Mouse (Mus musculus) layer of hippocampus, postnatal 36 days (tissue): ENCODE measurements around the gene Zbtb20. TPM values are rescaled to one million over a fixed set of nuclear protein-coding genes. Genes with fewer than 3 reads are reported as not detected.

ENCODE experiments used
- DNase-seq, 2 experiments: peaks; one replicate each; pipeline ENCODE4 v3.0.0; 2022
- total RNA-seq, 2 experiments: library from RNA; stranded (reverse); gene quantifications; 2 replicates each; pipeline ENCODE4 v1.2.3; 2021

Zbtb20 gene
- total RNA-seq, 2 experiments from 2014 or later: 304 to 382 TPM

DNA sequence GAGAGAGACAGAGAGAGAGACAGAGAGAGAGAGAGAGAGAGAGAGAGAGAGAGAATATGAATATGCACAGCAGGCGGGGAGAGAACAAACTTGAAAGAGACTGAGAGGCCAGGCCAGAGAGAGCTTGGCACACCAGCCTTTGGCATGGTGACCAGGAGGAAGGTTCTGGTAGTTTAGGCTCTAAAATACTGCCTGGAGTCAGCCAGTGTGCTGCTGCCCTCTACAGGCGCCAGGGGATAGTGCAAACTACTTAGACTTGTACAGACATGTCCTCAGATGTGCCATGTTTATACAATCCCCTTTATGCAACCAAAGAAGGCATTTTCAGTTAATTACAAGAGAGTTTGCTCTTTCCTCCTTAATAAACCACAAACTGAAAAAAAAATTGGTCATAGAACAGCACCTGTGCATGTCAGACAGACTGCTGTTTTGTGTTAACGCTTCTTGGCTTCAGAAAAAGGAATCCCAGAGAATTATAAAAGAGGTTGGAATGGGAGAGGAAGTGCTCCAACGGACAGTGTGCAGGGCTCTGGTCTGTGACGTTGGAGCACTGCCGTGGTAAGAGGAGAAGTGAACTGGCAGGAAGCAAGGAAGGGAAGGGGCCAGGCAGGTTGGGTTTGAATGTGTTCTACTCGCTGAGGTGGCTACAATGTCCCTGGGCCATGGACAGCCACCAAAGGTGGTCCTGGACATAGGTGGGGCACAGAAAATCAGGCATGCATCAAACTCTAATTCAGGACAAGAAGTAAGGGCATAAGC is 698.5 kb downstream of the Zbtb20 start:
- peak; percentile 88 to 89 for DNase-seq

DNA sequence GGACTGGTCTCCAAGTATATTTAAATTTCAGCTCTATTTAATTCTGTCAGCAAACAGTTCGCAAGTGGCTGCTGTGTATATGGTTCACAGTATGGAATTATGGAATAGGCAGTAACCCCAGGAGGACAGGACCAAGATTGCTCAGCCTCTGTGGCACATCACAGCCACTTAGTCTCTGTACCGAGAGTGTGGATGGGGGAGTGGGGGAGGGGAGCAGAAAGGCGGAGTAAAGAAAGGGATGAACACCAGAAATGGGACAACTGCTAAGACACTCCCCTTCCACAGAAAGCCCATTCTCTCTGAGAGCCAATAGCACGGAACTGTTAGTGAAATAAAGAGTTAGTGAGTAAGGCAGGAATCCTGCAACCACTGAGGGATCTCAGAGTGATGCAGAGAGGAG is 699.4 kb downstream of the Zbtb20 start:
- DNase-seq: no peak

DNA sequence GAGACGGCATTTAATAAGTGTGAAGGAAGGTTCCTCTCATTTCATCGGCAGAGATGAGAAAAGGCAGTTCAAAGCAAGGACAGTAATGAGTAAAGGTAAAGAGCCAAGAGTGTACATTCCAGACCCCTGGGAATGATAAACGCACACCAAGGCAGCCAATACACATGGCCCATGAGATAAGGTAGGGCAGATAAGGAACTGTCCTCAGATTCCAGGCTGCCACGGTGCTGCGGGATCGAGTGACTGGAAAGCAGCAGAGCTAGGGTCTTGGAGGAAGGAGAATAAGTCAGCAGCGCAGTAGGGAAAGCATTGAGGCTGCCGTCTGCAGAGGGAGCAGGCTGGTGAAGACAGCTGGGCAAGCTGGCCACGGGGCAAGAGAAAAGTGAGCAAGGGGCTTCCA is 699.8 kb downstream of the Zbtb20 start:
- peak in 1 of 2 experiments; percentile 28 for DNase-seq

DNA sequence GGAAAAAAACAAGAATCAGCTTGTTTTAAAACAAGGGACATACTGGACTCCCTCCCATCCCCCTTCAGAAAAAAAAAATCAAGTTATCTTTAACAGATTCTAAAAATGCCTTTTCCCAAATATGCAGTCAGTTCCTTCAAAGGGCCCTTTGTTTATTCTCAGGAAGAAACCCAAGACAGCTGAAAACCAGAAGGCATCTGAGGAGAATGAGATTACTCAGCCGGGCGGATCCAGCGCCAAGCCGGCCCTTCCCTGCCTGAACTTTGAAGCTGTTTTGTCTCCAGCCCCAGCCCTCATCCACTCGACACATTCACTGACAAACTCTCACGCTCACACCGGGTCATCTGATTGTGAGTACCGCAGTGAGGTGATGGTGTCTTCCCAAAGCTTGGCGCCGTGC is 701.7 kb downstream of the Zbtb20 start:
- DNase-seq: peak in 1 of 2 experiments; percentile 59

DNA sequence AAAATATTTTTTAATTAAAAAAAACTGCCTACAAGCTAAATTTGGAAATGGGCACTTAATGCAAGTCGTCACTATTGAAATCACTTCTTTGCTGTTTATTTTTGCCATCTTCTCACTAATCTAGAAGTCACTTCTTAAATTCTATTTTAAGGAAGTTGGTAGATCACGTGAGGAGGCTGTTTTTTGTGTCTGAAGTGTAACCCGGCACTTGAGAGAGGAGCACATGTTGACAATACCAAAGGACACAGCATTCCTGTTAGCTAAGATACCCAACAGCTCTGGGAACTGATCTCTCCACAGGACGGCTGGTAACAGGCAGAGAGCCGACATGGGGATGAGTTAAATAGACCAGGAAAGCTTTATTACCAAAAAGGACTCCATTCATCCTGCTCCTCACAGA is 702.7 kb downstream of the Zbtb20 start:
- DNase-seq: no peak

DNA sequence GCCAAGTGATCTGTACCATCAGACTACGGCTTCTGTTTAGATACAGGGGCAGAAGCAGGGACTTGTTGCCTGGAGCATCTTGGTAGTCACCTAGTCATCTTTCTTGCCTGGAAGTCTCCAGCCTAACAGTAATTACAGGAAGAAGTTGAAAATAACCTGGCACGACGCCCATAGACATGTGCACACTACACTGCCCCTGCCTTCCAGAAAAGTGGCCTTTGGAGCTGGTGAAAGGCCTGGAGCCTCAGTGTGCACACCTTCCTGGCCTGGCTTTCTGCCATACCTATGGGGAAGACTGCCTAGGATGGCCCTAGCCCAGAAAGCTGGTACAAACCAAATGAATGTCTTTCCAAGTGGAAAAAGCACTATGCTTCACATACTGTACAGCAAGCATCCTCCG is 703.4 kb downstream of the Zbtb20 start:
- DNase-seq: no peak

DNA sequence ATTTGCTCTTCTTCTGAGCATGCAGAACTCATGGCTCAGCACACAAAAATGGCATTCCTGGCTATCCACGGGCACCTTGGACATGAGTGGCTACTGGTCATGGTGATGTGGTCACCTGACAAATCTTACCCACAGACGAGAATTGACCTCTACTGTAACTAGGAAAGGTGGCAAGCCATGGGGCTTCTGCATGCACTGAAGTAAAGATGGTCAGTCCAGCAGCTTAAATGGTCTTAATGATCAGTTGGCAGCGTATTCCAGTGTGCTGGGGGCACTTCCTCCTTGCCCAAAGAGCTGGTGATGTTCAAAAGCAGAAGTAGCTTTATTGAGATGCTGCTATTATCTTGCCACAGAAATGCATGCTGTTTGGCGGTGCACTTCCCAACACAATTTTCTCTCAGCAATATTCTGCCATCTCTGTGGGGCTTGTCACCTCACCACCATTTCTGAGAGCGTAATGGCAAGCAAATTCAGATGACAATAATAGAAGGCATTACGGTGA is 704.7 kb downstream of the Zbtb20 start:
- DNase-seq: no peak

DNA sequence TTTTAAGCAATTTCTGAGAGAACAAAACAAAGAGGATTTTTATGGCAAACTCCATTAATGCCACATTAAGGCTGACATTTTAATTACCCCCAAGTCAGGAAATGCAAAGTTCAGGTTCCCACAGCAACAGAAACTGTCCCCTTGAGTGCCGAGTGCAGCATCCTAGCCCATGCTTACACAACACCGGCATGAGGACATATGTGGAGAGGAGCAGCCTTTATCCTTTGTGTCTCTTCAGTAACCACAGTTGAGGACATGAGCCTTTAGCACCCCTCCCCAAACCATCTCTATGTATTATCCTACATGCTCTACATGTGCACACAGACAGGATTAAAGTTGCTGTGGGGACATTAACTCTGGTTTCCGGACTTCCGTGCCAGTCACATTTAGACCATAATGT is 705.9 kb downstream of the Zbtb20 start:
- no peak for DNase-seq

DNA sequence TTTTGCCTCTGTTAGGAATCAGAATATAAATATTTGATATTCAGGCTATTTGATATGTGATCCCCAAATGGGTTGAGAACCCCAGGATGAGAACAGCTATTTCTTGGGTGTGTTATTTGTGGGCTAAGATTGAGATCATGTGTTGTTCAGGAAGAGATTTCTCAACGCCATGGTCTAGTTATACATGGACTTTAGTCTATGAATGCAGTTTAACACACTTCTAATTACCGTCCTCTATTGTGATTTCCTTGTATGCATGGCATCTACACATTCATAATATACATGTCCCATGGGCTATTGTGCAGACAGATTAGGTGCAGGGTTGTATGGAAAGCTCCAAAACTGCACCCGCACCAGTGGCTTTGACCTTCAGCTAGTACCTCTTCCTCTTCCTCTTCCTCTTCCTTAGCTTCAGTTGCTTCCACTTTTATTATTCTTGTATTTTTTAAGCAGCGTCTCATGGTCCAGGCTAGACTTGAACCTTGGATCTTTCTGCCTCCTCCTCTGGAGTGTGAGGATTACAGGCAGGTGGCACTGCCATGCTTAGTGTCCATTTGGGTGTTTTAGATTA is 711.3 kb downstream of the Zbtb20 start:
- DNase-seq: no peak

DNA sequence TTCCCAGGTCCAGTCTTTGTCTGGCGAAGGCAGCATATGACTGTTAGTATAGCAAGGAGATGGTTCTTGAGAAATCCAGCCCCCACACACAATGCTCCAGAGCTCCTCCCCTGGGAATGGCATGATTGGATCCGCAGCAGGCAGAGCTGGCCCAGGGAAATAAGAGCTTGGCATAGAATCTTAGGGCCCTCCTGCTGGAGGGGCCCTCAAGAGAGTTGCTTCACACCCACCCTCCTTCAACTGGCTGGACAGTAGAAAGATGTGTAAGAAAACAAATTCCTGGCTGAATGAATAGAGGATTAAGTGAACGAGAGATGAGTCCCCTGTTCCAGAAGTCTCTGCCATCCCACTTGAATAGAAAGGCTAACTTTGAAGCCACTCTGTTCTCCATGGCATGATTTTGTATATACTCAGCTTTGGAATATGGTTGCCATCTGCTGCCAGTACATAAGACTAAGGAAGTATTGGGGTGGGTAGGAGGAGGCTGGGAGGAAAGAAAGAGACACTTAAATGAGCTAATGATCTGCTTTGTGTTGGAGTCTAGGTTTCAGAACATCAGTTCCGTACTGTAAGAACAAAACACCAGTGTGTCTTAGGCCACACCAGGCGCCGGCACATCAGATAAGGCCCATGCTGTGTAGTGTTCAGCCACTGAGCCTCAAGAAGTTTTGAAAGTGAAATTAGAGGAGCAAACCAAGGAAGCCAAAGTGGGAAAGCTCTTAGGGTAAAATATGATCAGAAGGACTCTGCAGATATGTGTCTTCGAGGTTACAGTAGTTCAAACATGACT is 715.2 kb downstream of the Zbtb20 start:
- DNase-seq: no peak

DNA sequence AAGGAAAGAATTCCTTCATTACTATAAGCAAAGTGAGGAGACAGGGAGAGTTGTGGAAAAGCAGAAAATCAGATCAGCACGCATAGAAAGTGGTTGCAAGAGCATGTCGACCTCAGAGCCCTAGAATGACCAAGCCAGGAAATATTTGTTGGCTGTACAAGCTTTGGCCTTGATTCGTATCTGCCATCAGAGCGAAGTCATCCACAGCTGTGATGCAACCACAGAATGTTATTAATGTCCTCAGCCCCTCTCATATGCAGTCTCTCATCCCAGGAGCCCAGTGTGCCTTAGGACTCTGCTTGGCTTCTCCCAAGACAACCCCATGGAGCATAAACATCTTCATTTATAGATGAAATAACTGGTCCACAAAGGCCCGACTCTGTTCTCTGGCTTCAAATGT is 716.4 kb downstream of the Zbtb20 start:
- DNase-seq: no peak

DNA sequence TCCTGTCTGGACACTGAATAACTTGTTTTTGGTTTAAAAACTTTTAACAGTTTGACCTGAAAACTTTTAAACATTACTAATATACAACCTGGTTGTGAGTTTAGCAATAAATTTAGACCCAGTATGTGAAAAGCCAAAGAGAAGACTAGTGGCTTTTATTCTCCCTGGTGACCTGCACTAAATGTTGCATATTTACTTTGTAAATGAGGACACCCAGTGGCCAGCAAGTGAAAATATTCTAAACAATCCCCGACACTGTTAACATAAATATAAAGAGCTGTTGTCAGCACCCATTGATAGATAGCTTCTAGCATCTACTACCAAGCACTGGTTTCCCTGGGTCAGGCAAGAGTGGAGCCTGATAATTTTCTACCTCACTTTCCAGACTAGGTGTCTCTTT is 717.1 kb downstream of the Zbtb20 start:
- DNase-seq: no peak

DNA sequence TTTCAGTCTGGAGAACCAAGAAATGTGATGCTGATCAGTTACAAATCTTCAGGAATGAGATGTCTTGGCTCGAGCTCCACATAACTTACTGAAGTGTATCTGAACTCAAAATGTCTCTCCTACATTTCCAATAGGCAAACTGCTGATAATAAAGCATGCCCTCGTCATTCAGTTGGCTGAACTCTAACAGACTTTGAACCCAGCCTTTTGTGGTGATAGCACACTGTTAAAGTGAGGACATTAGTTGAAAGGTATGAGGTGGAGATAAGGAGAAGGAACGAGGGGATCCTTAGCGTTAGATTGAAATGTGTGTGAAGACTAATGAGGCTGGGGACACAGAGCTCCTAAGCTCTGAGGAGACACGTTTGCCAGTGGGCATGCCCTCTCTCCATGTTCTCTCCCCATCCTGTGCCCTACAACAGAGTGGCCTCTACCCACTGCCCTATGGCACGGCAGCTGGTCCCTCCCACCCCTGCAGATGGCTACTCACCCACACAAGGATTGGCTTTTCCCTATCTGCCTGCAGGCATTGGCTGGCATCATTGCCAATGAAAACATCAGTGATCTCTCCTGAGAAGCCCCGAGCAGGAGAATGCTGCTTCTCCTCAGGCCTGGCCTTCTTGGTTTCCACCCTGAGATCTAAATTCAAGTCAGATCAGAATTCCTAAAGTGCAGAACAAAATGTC is 721.8 kb downstream of the Zbtb20 start:
- DNase-seq: peak; percentile 80 to 82

DNA sequence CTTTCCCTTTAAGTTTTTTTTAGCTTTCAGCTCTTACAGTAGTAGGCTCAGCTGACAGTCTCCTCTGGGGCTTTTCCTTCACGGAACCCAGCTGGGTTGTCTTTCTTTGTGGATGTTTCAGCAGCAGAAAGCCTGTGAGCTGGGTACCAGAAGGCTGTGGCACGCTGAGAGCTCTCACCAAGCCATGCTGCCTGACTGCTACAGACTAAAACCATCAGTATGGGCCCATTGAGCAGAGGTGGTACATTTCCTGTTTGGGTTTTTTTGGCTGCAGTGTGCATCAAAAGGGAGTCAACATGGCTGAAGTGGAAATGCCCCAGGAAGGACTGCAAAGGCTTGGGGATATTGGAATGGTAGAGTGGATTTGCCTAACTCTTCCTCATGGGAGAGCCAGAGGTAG is 724.0 kb downstream of the Zbtb20 start:
- DNase-seq: no peak

DNA sequence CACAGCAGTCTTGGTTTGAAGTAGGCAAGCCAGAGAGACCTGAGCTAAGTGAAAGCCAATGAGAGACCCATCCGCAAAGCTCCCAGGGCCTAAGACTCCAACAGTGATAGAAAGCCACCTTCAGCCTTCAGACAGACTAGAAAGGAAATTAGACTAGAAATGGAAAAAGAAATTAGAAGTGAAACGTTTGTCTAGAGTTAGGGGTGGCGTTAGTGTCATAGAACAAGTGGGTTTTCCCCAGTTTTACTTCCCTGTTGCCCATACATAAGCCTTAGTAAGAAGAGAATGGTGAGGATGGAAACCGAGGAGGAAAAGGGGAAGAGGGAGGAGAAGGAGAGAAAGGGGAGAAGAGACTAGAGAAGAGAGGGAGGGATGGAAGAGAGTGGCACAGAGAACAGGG is 726.9 kb downstream of the Zbtb20 start:
- no peak for DNase-seq

DNA sequence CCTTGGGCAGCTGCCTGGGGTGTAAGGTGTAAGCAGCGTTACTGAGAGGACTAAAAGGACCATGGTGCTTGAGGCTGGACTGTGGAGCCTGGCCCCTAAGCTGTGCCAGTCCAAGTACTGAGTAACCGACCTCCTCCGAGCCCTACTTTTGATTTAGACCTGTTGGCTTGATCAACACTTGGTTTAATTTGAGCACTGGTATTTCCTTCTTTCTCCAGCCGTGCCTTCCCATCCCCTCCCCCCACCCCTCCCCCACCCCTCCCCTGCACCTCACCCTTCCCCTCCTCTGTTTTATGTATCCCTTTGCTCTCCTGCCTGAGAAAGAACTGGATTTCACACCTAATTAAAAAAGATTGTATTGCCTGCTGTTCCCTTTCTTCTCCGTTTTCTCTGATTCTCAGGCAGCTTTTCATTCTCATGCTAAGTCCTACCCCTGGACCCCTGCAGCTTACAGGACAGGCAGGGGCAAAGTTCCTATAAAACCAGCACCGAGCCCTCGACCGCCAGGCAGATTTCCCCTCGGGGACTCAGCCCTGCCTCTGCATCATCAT is 728.0 kb downstream of the Zbtb20 start:
- DNase-seq: no peak

DNA sequence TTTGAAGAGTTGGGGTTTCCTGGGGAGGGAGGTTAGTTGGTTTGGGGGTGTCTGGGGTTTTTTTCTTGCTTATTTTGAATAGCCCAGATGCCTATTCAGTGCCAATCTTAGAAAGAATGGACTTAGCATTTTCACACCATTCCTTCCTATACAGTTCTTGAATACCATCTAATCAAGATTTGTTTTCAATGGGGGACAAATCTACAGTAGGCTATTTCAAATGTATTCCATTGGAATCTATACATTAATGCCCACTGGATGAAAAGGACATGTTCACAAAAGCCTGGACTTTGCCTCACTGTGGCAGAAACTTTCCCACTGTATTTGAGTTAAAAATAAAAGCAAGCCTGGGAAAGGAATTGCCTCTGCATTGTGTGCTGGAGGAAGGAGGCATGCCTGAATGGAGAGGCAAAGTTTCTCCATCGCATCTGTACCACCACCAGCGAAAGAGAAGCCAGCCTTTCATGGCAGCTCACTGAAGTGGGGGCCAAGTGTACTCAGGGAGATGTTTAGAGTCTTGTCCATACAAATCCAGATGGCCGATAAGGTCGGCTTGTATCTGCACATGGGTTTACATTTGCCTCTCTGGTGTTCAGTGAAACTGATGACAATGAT is 728.8 kb downstream of the Zbtb20 start:
- DNase-seq: no peak

DNA sequence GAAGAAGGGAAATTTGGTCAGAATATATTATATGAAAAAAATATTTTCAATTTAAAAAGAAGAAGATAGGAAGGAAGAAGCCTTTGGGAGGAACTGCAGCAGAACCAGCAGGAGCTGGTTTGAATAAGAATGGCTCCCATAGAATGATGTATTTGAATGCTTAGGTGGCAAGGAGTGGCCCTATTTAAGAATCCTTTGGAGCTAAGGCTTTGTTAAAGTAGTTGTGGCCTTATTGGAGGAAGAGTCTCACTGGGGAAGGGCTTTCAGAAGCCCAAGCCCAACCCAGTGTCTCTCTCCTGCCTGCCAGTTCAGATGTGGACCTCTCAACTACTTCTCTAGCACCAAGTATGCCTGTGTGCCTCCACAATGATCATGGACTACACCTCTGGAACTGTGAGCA is 731.4 kb downstream of the Zbtb20 start:
- no peak for DNase-seq

DNA sequence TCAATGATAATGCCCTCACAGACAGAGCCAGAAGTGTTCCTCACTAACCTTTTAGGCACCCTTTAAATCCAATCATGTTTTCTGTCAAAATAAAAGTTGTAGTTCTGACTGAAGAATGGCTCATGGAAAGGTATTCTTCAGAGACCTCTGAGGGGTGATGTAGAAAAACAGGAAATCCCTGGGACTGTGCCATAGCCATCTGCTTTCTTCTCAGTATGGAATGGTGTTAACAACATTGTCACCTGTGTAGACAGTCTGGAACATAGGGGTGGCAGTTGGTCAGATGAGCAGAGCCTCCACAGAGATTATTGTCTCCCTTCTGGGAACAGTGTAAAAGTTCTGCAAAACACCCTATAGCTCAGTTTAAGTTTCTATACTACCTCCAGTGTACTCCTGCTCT is 732.4 kb downstream of the Zbtb20 start:
- DNase-seq: no peak

DNA sequence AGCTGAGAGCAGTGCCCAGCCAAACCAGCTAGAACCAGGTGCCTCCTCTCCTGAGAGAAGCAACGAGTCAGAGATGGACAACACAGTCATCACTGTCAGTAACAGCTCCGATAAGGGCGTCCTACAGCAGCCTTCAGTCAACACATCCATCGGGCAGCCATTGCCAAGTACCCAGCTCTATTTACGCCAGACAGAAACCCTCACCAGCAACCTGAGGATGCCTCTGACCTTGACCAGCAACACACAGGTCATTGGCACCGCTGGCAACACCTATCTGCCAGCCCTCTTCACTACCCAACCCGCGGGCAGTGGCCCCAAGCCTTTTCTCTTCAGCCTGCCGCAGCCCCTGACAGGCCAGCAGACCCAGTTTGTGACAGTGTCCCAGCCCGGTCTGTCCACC is 734.7 kb downstream of the Zbtb20 start:
- no peak for DNase-seq

DNA sequence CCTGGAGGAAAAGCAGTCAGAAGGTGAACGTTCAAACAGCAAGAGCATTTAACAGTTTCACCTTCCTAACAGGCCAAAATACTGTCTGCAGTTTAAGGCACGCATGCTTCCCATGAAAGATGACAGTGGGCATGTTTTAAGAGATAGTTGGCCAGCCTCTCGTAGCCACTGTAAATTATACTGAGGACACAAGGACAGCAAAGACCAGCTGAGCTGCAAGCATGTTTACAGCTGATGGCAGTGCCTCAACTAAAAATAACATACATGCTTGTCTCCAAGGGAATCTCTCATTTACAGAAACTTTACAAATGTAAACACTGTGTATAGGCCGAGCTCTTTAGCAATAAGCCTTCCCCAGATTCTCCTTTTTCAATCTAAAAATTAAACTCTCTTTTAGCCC is 740.7 kb downstream of the Zbtb20 start:
- DNase-seq: no peak

DNA sequence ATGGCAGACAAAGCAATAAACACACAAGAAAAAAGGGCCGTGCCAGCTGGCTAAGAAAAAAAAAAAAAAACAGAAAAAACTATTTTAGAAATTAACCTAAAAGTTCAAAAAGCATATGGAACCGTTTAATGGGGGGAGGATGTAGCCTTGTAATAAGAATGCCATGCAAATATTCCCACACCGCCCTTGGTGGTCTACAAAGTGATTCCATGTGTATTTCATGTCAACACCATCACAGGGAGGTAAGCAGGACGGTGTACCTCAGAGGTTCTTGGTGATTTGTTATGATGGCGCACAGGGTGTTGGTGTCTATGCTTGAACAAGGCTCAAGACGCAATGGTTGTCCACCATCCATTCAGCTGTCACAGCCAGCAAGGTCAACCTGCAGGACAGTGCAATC is 741.7 kb downstream of the Zbtb20 start:
- no peak for DNase-seq
